Mouse (Mus musculus) liver, postnatal 0 days (tissue): ENCODE measurements around the gene Asb16.

Experiments used
- CTCF ChIP-seq: sonication (generic); IDR thresholded peaks from 2 replicates; pipeline ENCODE4 v1.5.1; 2016; ENCODE audit warnings: antibody characterized with exemption, low read depth
- EP300 ChIP-seq: IDR thresholded peaks from 2 replicates; pipeline ENCODE4 v1.6.1; 2016; ENCODE audit warnings: antibody characterized with exemption, low read depth, mild to moderate bottlenecking

GRCm38 (mm10) chr11:102288027-102288804, 19.7 kb downstream of the Asb16 start:
- TF ChIP-seq CTCF (no peak), EP300 (no peak)
